Mouse (Mus musculus): ENCODE data around the gene Fxn. TPM values are rescaled to one million over a fixed set of nuclear protein-coding genes. Genes with fewer than 3 reads are reported as not detected.

Gene Fxn
- total and polyA plus RNA-seq, 3 experiments = 25.8 to 34.6 (median 31.1) TPM

GRCm38 (mm10) chr19:24312556-24313342 is 32.3 kb upstream of the Fxn start:
- in situ Hi-C loops (cut with MboI; ENCODE audit: low pct_ligation_motif_present, low pct_unique_long_range_greater_than_20kb, low sequenced_read_pairs) = loop anchor here (25.0 kb wide), 1 partner anchor 100 kb away; no protein-coding TSS in a partner anchor
- H3K4me3 ChIP-seq (replicated peaks in 1 of 3; ENCODE audit: low read depth in 2 of 3, low read length in 2 of 3, poor library complexity in 1 of 3) = no peak overlapping the region
- H3K9ac ChIP-seq (ENCODE audit: insufficient read depth, low read depth) = no peak overlapping the region
- H3K9me3 ChIP-seq (replicated peaks; ENCODE audit: low read length) = no peaks in the 10 kb centered on the region
- H3K4me2 ChIP-seq (ENCODE audit: insufficient read depth, low read depth, poor library complexity, severe bottlenecking) = no peak overlapping the region
- H3K36me3 ChIP-seq (replicated peaks in 1 of 2; ENCODE audit: control insufficient read depth in 1 of 2, insufficient read depth in 1 of 2, low read length in 1 of 2) = no peaks in the 10 kb centered on the region
- H3K27me3 ChIP-seq (replicated peaks) = no peaks in the 10 kb centered on the region
- peaks cover 10 to 28% of the 10 kb centered on the region in 2 experiments; a peak in 3 of 4 replicates for H3K4me1 ChIP-seq (ENCODE audit: control insufficient read depth in 1 of 2, insufficient read depth in 2 of 2)
- no peak overlapping the region for H3K27ac ChIP-seq (ENCODE audit: insufficient read depth, low read depth)
- dilution Hi-C loops (cut with MboI; ENCODE audit: extremely low pct_ligation_motif_present, extremely low pct_unique_long_range_greater_than_20kb, low sequenced_read_pairs) = no loop called here
- no peaks in the 10 kb centered on the region for H3K79me2 ChIP-seq (replicated peaks; ENCODE audit: control insufficient read depth, extremely low read depth, insufficient read depth, poor library complexity, severe bottlenecking)
- peak; percentile 70 for TF ChIP-seq ZNF384 (IDR thresholded peaks at IDR 0.05; ENCODE audit: low read depth, low read length)
- TF ChIP-seq ELF1 (IDR thresholded peaks at IDR 0.05; ENCODE audit: low read depth, low read length) = no peak
- no peak for TF ChIP-seq E2F4 (IDR thresholded peaks at IDR 0.05; ENCODE audit: insufficient replicate concordance, low read depth, low read length)
- no peak for DNase-seq (ENCODE audit: extremely low read depth)

- no peak overlapping the region for H3K4me3 ChIP-seq (replicated peaks in 1 of 3; ENCODE audit: low read depth in 2 of 3, low read length in 2 of 3, poor library complexity in 1 of 3)
- H3K27me3 ChIP-seq (replicated peaks) = no peaks in the 10 kb centered on the region
- no peaks in the 10 kb centered on the region for H3K79me2 ChIP-seq (replicated peaks; ENCODE audit: control insufficient read depth, extremely low read depth, insufficient read depth, poor library complexity, severe bottlenecking)
- H3K9me3 ChIP-seq (replicated peaks; ENCODE audit: low read length) = no peaks in the 10 kb centered on the region
- dilution Hi-C loops (cut with MboI; ENCODE audit: extremely low pct_ligation_motif_present, extremely low pct_unique_long_range_greater_than_20kb, low sequenced_read_pairs) = no loop called here
- no peak overlapping the region for H3K9ac ChIP-seq (ENCODE audit: insufficient read depth, low read depth)
- in situ Hi-C loops (cut with MboI; ENCODE audit: low pct_ligation_motif_present, low pct_unique_long_range_greater_than_20kb, low sequenced_read_pairs) = loop anchor here (25.0 kb wide), 1 partner anchor 100 kb away; no protein-coding TSS in a partner anchor
- no peak overlapping the region for H3K4me2 ChIP-seq (ENCODE audit: insufficient read depth, low read depth, poor library complexity, severe bottlenecking)
- no peak for DNase-seq (ENCODE audit: extremely low read depth)
- H3K36me3 ChIP-seq (replicated peaks in 1 of 2; ENCODE audit: control insufficient read depth in 1 of 2, insufficient read depth in 1 of 2, low read length in 1 of 2) = no peaks in the 10 kb centered on the region
- peaks cover 12 to 35% of the 10 kb centered on the region in 2 experiments for H3K4me1 ChIP-seq (ENCODE audit: control insufficient read depth in 1 of 2, insufficient read depth in 2 of 2)
- no peak overlapping the region for H3K27ac ChIP-seq (ENCODE audit: insufficient read depth, low read depth)
- TF ChIP-seq GABPA (IDR thresholded peaks at IDR 0.05; ENCODE audit: insufficient replicate concordance, low read depth, low read length) (no peak), CHD2 (IDR thresholded peaks at IDR 0.05; ENCODE audit: low read length) (no peak), CHD1 (IDR thresholded peaks at IDR 0.05; ENCODE audit: low read depth, low read length) (no peak), USF1 (IDR thresholded peaks at IDR 0.05; ENCODE audit: low read depth, low read length) (no peak), PAX5 (IDR thresholded peaks at IDR 0.05; ENCODE audit: low read length) (no peak), ZC3H11A (IDR thresholded peaks at IDR 0.05; ENCODE audit: low read depth, low read length) (no peak), EP300 (IDR thresholded peaks at IDR 0.05; ENCODE audit: low read length) (no peak)
These were observed 31.6 kb upstream of the Fxn start for GRCm38 (mm10) chr19:24312046-24312445.

- H3K4me2 ChIP-seq (ENCODE audit: insufficient read depth, low read depth, poor library complexity, severe bottlenecking) = no peak overlapping the region
- dilution Hi-C loops (cut with MboI; ENCODE audit: extremely low pct_ligation_motif_present, extremely low pct_unique_long_range_greater_than_20kb, low sequenced_read_pairs) (no loop called here), in situ Hi-C loops (cut with MboI; ENCODE audit: low pct_ligation_motif_present, low pct_unique_long_range_greater_than_20kb, low sequenced_read_pairs) (loop anchor here (10.0 to 25.0 kb wide), 2 partner anchors 104 to 306 kb away; no protein-coding TSS in a partner anchor)
- no peak for DNase-seq (ENCODE audit: extremely low read depth)
- peaks cover 2% of the 10 kb centered on the region for H3K9me3 ChIP-seq (replicated peaks; ENCODE audit: low read length)
- no peak overlapping the region for H3K27ac ChIP-seq (ENCODE audit: insufficient read depth, low read depth)
- peaks cover 12 to 22% of the 10 kb centered on the region in 2 experiments for H3K4me1 ChIP-seq (ENCODE audit: control insufficient read depth in 1 of 2, insufficient read depth in 2 of 2)
- no peaks in the 10 kb centered on the region for H3K27me3 ChIP-seq (replicated peaks)
- no peaks in the 10 kb centered on the region for H3K79me2 ChIP-seq (replicated peaks; ENCODE audit: control insufficient read depth, extremely low read depth, insufficient read depth, poor library complexity, severe bottlenecking)
- no peak overlapping the region for H3K4me3 ChIP-seq (replicated peaks in 1 of 3; ENCODE audit: low read depth in 2 of 3, low read length in 2 of 3, poor library complexity in 1 of 3)
- no peak for TF ChIP-seq MAZ (IDR thresholded peaks at IDR 0.05; ENCODE audit: low read depth, low read length)
- no peak for TF ChIP-seq MYC (IDR thresholded peaks at IDR 0.05; ENCODE audit: low read depth, low read length)
- no peak for TF ChIP-seq MAX (IDR thresholded peaks at IDR 0.05; ENCODE audit: low read length)
- no peak for TF ChIP-seq NRF1 (IDR thresholded peaks at IDR 0.05; ENCODE audit: low read depth, low read length)
- TF ChIP-seq CHD2 (IDR thresholded peaks at IDR 0.05; ENCODE audit: low read length) = no peak
- no peak for TF ChIP-seq PAX5 (IDR thresholded peaks at IDR 0.05; ENCODE audit: low read length)
- no peak for TF ChIP-seq MXI1 (IDR thresholded peaks at IDR 0.05; ENCODE audit: low read depth, low read length)
- no peak for TF ChIP-seq POLR2A (IDR thresholded peaks at IDR 0.05; ENCODE audit: low read depth, low read length)
- no peak for TF ChIP-seq ZMIZ1 (IDR thresholded peaks at IDR 0.05; ENCODE audit: low read depth, low read length)
- no peak for TF ChIP-seq NELFE (IDR thresholded peaks at IDR 0.05; ENCODE audit: low read depth, low read length)
- no peak for TF ChIP-seq ELF1 (IDR thresholded peaks at IDR 0.05; ENCODE audit: low read depth, low read length)
- TF ChIP-seq UBTF (IDR thresholded peaks at IDR 0.05; ENCODE audit: low read depth, low read length) = no peak
- TF ChIP-seq E2F4 (IDR thresholded peaks at IDR 0.05; ENCODE audit: insufficient replicate concordance, low read depth, low read length) = no peak
- TF ChIP-seq MAFK (IDR thresholded peaks at IDR 0.05; ENCODE audit: insufficient replicate concordance, low read length) = no peak
- no peak for TF ChIP-seq ZNF384 (IDR thresholded peaks at IDR 0.05; ENCODE audit: low read depth, low read length)
- TF ChIP-seq ZC3H11A (IDR thresholded peaks at IDR 0.05; ENCODE audit: low read depth, low read length) = no peak
- TF ChIP-seq HCFC1 (IDR thresholded peaks at IDR 0.05; ENCODE audit: low read depth, low read length) = no peak
- no peak for TF ChIP-seq POLR2AphosphoS2 (IDR thresholded peaks at IDR 0.05; ENCODE audit: low read depth, low read length)
- no peaks in the 10 kb centered on the region for H3K36me3 ChIP-seq (replicated peaks in 1 of 2; ENCODE audit: control insufficient read depth in 1 of 2, insufficient read depth in 1 of 2, low read length in 1 of 2)
- no peak overlapping the region for H3K9ac ChIP-seq (ENCODE audit: insufficient read depth, low read depth)
These were observed 27.9 kb upstream of the Fxn start for GRCm38 (mm10) chr19:24308305-24308705.
